Mouse (Mus musculus) limb, embryonic 12.5 days (tissue): ENCODE measurements around the gene Cela3b. TPM values are rescaled to one million over a fixed set of nuclear protein-coding genes. Genes with fewer than 3 reads are reported as not detected.

Source experiments
- ATAC-seq: fragments of 200-750 bp; cut with Nextera tagmentation; 2 replicates; pipeline ENCODE4 v1.8.0; 2017; ENCODE audit warnings: low read depth, moderate TSS enrichment; ENCODE audit not compliant: insufficient number of reproducible peaks, insufficient read depth, low FRiP score, low TSS enrichment
- H3K27ac ChIP-seq: fragments of 300-500 bp; sonication (generic); 2 replicates; pipeline ENCODE4 v1.5.1; 2016; ENCODE audit warnings: mild to moderate bottlenecking, moderate library complexity
- H3K27me3 ChIP-seq: fragments of 300-500 bp; sonication (generic); 2 replicates; pipeline ENCODE4 v1.6.1; 2016; ENCODE audit warnings: mild to moderate bottlenecking, moderate library complexity
- H3K36me3 ChIP-seq: fragments of 300-500 bp; sonication (generic); 2 replicates; pipeline ENCODE4 v1.6.1; 2016; ENCODE audit warnings: mild to moderate bottlenecking, moderate library complexity
- H3K4me1 ChIP-seq: fragments of 300-500 bp; sonication (generic); replicated peaks from 2 replicates; pipeline ENCODE4 v1.6.1; 2016
- H3K4me2 ChIP-seq: fragments of 300-500 bp; sonication (generic); 2 replicates; pipeline ENCODE4 v1.6.1; 2016; ENCODE audit warnings: mild to moderate bottlenecking, moderate library complexity
- H3K4me3 ChIP-seq: fragments of 300-500 bp; sonication (generic); replicated peaks from 2 replicates; pipeline ENCODE4 v1.5.1; 2016; ENCODE audit warnings: mild to moderate bottlenecking
- H3K9ac ChIP-seq: fragments of 300-500 bp; sonication (generic); replicated peaks from 2 replicates; pipeline ENCODE4 v1.6.1; 2016; ENCODE audit warnings: mild to moderate bottlenecking, moderate library complexity
- H3K9me3 ChIP-seq: fragments of 300-500 bp; sonication (generic); 2 replicates; pipeline ENCODE4 v1.6.1; 2016; ENCODE audit warnings: mild to moderate bottlenecking, moderate library complexity
- WGBS: fragments of 180-500 bp; shearing (Covaris S2); methylation state at CpG from one replicate; pipeline ENCODE4 v1.1.7; 2016; 5-methylcytosine and 5-hydroxymethylcytosine counted together
- polyA plus RNA-seq: library from polyadenylated mRNA; unstranded; fragments of >200 nt; fragmentation: Nextera tagmentation; extraction: Ambion mirVana; gene quantifications from 2 replicates; pipeline ENCODE4 v1.2.1, GENCODE M21; 2016

Cela3b gene
- polyA plus RNA-seq, 1 experiment from 2014 or later, result not detected

- peak overlapping the region; percentile 77; the same call in 1 of the 2 replicates for H3K27ac ChIP-seq
- H3K9ac ChIP-seq, result peak overlapping the region; percentile 40; the same call in 1 of the 2 replicates
- peaks cover 65% of the 10 kb centered on the region for H3K4me1 ChIP-seq
These were observed 41.0 kb upstream of the Cela3b start for GRCm38 (mm10) chr4:137471326-137471725.

GRCm38 (mm10) chr4:137470701-137471317, 40.5 kb upstream of the Cela3b start:
- Histone ChIP-seq H3K27ac (peak overlapping the region; percentile 77), H3K27me3 (no peaks in the 10 kb centered on the region), H3K9me3 (no peaks in the 10 kb centered on the region), H3K4me2 (peak overlapping the region; percentile 86), H3K9ac (peak overlapping the region; percentile 88; the same call in 1 of the 2 replicates), H3K4me3 (peak overlapping the region; percentile 78), H3K4me1 (peaks cover 59% of the 10 kb centered on the region), H3K36me3 (no peaks in the 10 kb centered on the region)
- no peak for ATAC-seq
- 65% methylated on average over 9 of the region's 9 CpGs for WGBS

More at GRCm38 (mm10) chr4:137471326-137471725, 41.0 kb upstream of the Cela3b start:
- 55% methylated on average over 8 of the region's 8 CpGs for WGBS
- no peak for ATAC-seq
- Histone ChIP-seq H3K4me2 (peak overlapping the region; percentile 86), H3K9me3 (no peaks in the 10 kb centered on the region), H3K4me3 (peak overlapping the region; percentile 78; the same call in 1 of the 2 replicates), H3K27me3 (no peaks in the 10 kb centered on the region), H3K36me3 (no peaks in the 10 kb centered on the region)

- no peaks in the 10 kb centered on the region for H3K9me3 ChIP-seq
- no peaks in the 10 kb centered on the region for H3K36me3 ChIP-seq
- H3K27me3 ChIP-seq, result no peaks in the 10 kb centered on the region
- no peak for ATAC-seq
- peak overlapping the region; percentile 78 for H3K4me3 ChIP-seq
- H3K9ac ChIP-seq, result peak overlapping the region; percentile 88
- peaks cover 55% of the 10 kb centered on the region for H3K4me1 ChIP-seq
- H3K4me2 ChIP-seq, result peak overlapping the region; percentile 86
- H3K27ac ChIP-seq, result peak overlapping the region; percentile 77
- WGBS, result 48% methylated on average over 15 of the region's 15 CpGs
These were observed 39.7 kb upstream of the Cela3b start for GRCm38 (mm10) chr4:137469845-137470692.

GRCm38 (mm10) chr4:137469081-137469844, 38.9 kb upstream of the Cela3b start:
- H3K9me3 ChIP-seq, result no peaks in the 10 kb centered on the region
- 3% methylated on average over 20 of the region's 20 CpGs for WGBS
- peaks cover 60% of the 10 kb centered on the region for H3K4me1 ChIP-seq
- H3K4me3 ChIP-seq, result peak overlapping the region; percentile 78
- ATAC-seq, result no peak
- H3K4me2 ChIP-seq, result peak overlapping the region; percentile 86
- no peaks in the 10 kb centered on the region for H3K36me3 ChIP-seq
- H3K27ac ChIP-seq, result peak overlapping the region; percentile 77
- no peaks in the 10 kb centered on the region for H3K27me3 ChIP-seq
- peak overlapping the region; percentile 88 for H3K9ac ChIP-seq

- peaks cover 52% of the 10 kb centered on the region for H3K4me1 ChIP-seq
- no peaks in the 10 kb centered on the region for H3K27me3 ChIP-seq
- ATAC-seq, result peak; percentile 88
- no peaks in the 10 kb centered on the region for H3K9me3 ChIP-seq
- peak within 1 kb of the TSS; percentile 78 for H3K4me3 ChIP-seq
- no peaks in the 10 kb centered on the region for H3K36me3 ChIP-seq
- H3K4me2 ChIP-seq, result peak within 1 kb of the TSS; percentile 86
- H3K27ac ChIP-seq, result peak within 1 kb of the TSS; percentile 82
- WGBS, result 1% methylated on average over 65 of the region's 72 CpGs
- H3K9ac ChIP-seq, result peak within 1 kb of the TSS; percentile 88
These were observed 38.1 kb upstream of the Cela3b start, which contains the start of gene Hspg2 for GRCm38 (mm10) chr4:137468260-137469080. Hspg2 (plus strand) TSS chr4:137468769.

GRCm38 (mm10) chr4:137467525-137467924, 37.2 kb upstream of the Cela3b start:
- Histone ChIP-seq H3K27ac (peak overlapping the region; percentile 82; the same call in 1 of the 2 replicates), H3K4me1 (peaks cover 43% of the 10 kb centered on the region), H3K4me3 (no peak overlapping the region), H3K27me3 (no peaks in the 10 kb centered on the region), H3K9me3 (no peaks in the 10 kb centered on the region), H3K4me2 (no peak overlapping the region), H3K36me3 (no peaks in the 10 kb centered on the region), H3K9ac (no peak overlapping the region)
- 91% methylated on average over 2 of the region's 2 CpGs for WGBS
- no peak for ATAC-seq

GRCm38 (mm10) chr4:137466991-137467390, 36.7 kb upstream of the Cela3b start:
- 87% methylated on average over 4 of the region's 4 CpGs for WGBS
- H3K4me2 ChIP-seq, result no peak overlapping the region
- H3K27me3 ChIP-seq, result no peaks in the 10 kb centered on the region
- no peak overlapping the region for H3K27ac ChIP-seq
- H3K36me3 ChIP-seq, result no peaks in the 10 kb centered on the region
- peaks cover 43% of the 10 kb centered on the region for H3K4me1 ChIP-seq
- no peak overlapping the region for H3K9ac ChIP-seq
- no peaks in the 10 kb centered on the region for H3K9me3 ChIP-seq
- H3K4me3 ChIP-seq, result no peak overlapping the region
- ATAC-seq, result no peak

GRCm38 (mm10) chr4:137465125-137465787, 34.9 kb upstream of the Cela3b start:
- no peak overlapping the region for H3K9ac ChIP-seq
- WGBS, result 72% methylated on average over 13 of the region's 13 CpGs
- no peaks in the 10 kb centered on the region for H3K27me3 ChIP-seq
- no peak overlapping the region for H3K4me2 ChIP-seq
- H3K4me3 ChIP-seq, result no peak overlapping the region
- H3K9me3 ChIP-seq, result peaks cover 3% of the 10 kb centered on the region; the same call in 1 of the 2 replicates
- H3K27ac ChIP-seq, result no peak overlapping the region
- H3K36me3 ChIP-seq, result no peaks in the 10 kb centered on the region
- peaks cover 30% of the 10 kb centered on the region for H3K4me1 ChIP-seq
- ATAC-seq, result no peak

GRCm38 (mm10) chr4:137461981-137462690, 31.8 kb upstream of the Cela3b start:
- peaks cover 7% of the 10 kb centered on the region; the same call in 1 of the 2 replicates for H3K4me1 ChIP-seq
- WGBS, result 63% methylated on average over 16 of the region's 16 CpGs
- ATAC-seq, result no peak
- no peaks in the 10 kb centered on the region for H3K36me3 ChIP-seq
- no peak overlapping the region for H3K4me2 ChIP-seq
- H3K4me3 ChIP-seq, result no peak overlapping the region
- no peak overlapping the region; the same call in 1 of the 2 replicates for H3K27ac ChIP-seq
- H3K9me3 ChIP-seq, result peaks cover 3% of the 10 kb centered on the region; the same call in 1 of the 2 replicates
- no peaks in the 10 kb centered on the region for H3K27me3 ChIP-seq
- H3K9ac ChIP-seq, result no peak overlapping the region
